Mouse (Mus musculus) G1E (cell line): ENCODE data around the gene Gm11042. TPM values are rescaled to one million over a fixed set of nuclear protein-coding genes. Genes with fewer than 3 reads are reported as not detected.
A peak's percentile ranks its signal among the peaks of the same experiment; 100 is the strongest.

ENCODE experiments used
- ATAC-seq: 2 replicates; pipeline ENCODE4 v1.8.0; 2016; ENCODE audit warnings: mild to moderate bottlenecking; ENCODE audit not compliant: insufficient number of reproducible peaks, poor library complexity, low FRiP score, severe bottlenecking; ENCODE audit errors: extremely low read depth
- DNase-seq: peaks from one replicate; pipeline ENCODE4 v3.0.0; 2012; ENCODE audit warnings: low spot score
- H3K27me3 ChIP-seq: 2 replicates; pipeline ENCODE4 v1.6.1; 2012; ENCODE audit warnings: mild to moderate bottlenecking, low read length, inconsistent platforms; ENCODE audit not compliant: insufficient read depth
- H3K36me3 ChIP-seq: replicated peaks from 2 replicates; pipeline ENCODE3; 2012; ENCODE audit warnings: mild to moderate bottlenecking, inconsistent platforms
- H3K4me1 ChIP-seq: 2 replicates; pipeline ENCODE4 v1.6.1; 2012; ENCODE audit warnings: low read depth, low read length, inconsistent platforms, mixed read lengths; ENCODE audit not compliant: insufficient read depth
- H3K4me3 ChIP-seq: 2 replicates; pipeline ENCODE4 v1.5.1; 2012; ENCODE audit warnings: low read depth, mild to moderate bottlenecking, inconsistent platforms, low read length, moderate library complexity, mixed read lengths
- H3K9me3 ChIP-seq: replicated peaks from 2 replicates; pipeline ENCODE4 v1.6.1; 2012; ENCODE audit warnings: inconsistent platforms
- CTCF ChIP-seq: IDR thresholded peaks from 2 replicates; pipeline ENCODE4 v1.5.1; 2012; ENCODE audit warnings: low read depth, low read length, inconsistent platforms, mixed read lengths
- GATA1 ChIP-seq: IDR thresholded peaks from 2 replicates; pipeline ENCODE4 v1.6.1; 2012; ENCODE audit warnings: borderline replicate concordance, low read length, inconsistent platforms, mixed read lengths
- GATA2 ChIP-seq: IDR thresholded peaks from 2 replicates; pipeline ENCODE4 v1.6.1; 2012; ENCODE audit warnings: low read depth, low read length, inconsistent platforms, borderline replicate concordance
- POLR2AphosphoS5 ChIP-seq: IDR thresholded peaks from 2 replicates; pipeline ENCODE4 v1.6.1; 2012; ENCODE audit warnings: low read depth, low read length, inconsistent platforms; ENCODE audit not compliant: insufficient replicate concordance
- TAL1 ChIP-seq: conservative IDR thresholded peaks from 2 replicates; pipeline ENCODE4 v1.6.1; 2012; ENCODE audit warnings: low read depth, low read length, inconsistent platforms, mixed read lengths
- polyA plus RNA-seq: library from polyadenylated mRNA; stranded (reverse); fragments of >175 nt; gene quantifications from 2 replicates; pipeline ENCODE4 v1.2.3, GENCODE M21; 2012
- total RNA-seq, 2 experiments: library from RNA; stranded (forward) in 1 of 2; stranded (reverse) in 1 of 2; fragments of 200-1000 nt in 1 of 2; fragments of >200 nt in 1 of 2; fragmentation: Nextera tagmentation in 1 of 2; gene quantifications; 2 replicates each; pipeline ENCODE4 v1.2.3; 2014 to 2017

Gm11042 gene
- total and polyA plus RNA-seq, 3 experiments = not detected

- peaks cover 8% of the 10 kb centered on the region for H3K9me3 ChIP-seq
These were observed 23.9 kb upstream of the Gm11042 start for GRCm38 (mm10) chr12:74340070-74340469.

GRCm38 (mm10) chr12:74333706-74334105 lies 17.5 kb upstream of the Gm11042 start:
- TF ChIP-seq CTCF (no peak), GATA1 (no peak), TAL1 (no peak), POLR2AphosphoS5 (no peak), GATA2 (no peak)
- H3K4me3 ChIP-seq = no peak overlapping the region
- ATAC-seq (no peak), DNase-seq (no peak)
- H3K4me1 ChIP-seq = no peaks in the 10 kb centered on the region
- H3K36me3 ChIP-seq = no peaks in the 10 kb centered on the region
- H3K9me3 ChIP-seq = peaks cover 38% of the 10 kb centered on the region
- no peaks in the 10 kb centered on the region for H3K27me3 ChIP-seq

More at GRCm38 (mm10) chr12:74340070-74340469, 23.9 kb upstream of the Gm11042 start:
- ATAC-seq = no peak
- no peaks in the 10 kb centered on the region for H3K27me3 ChIP-seq
- DNase-seq = no peak
- no peaks in the 10 kb centered on the region for H3K4me1 ChIP-seq
- H3K4me3 ChIP-seq = no peak overlapping the region
- no peaks in the 10 kb centered on the region for H3K36me3 ChIP-seq
- no peak for TF ChIP-seq GATA1

GRCm38 (mm10) chr12:74333016-74333415 lies 16.8 kb upstream of the Gm11042 start:
- Histone ChIP-seq H3K4me3 (no peak overlapping the region), H3K9me3 (peaks cover 39% of the 10 kb centered on the region), H3K36me3 (no peaks in the 10 kb centered on the region), H3K27me3 (no peaks in the 10 kb centered on the region), H3K4me1 (no peaks in the 10 kb centered on the region)
- DNase-seq (no peak), ATAC-seq (no peak)
- no peak for TF ChIP-seq POLR2AphosphoS5
- no peak for TF ChIP-seq GATA2
- no peak for TF ChIP-seq TAL1

- no peak for TF ChIP-seq TAL1
- TF ChIP-seq CTCF = no peak
- H3K4me1 ChIP-seq = no peaks in the 10 kb centered on the region
These were observed 13.6 kb upstream of the Gm11042 start for GRCm38 (mm10) chr12:74329759-74330158.

GRCm38 (mm10) chr12:74326644-74327043 lies 10.4 kb upstream of the Gm11042 start:
- no peak for DNase-seq
- Histone ChIP-seq H3K9me3 (peaks cover 30% of the 10 kb centered on the region), H3K4me3 (no peak overlapping the region), H3K4me1 (no peaks in the 10 kb centered on the region), H3K36me3 (no peaks in the 10 kb centered on the region), H3K27me3 (no peaks in the 10 kb centered on the region)
- no peak for TF ChIP-seq TAL1
- ATAC-seq = no peak

More at GRCm38 (mm10) chr12:74329759-74330158, 13.6 kb upstream of the Gm11042 start:
- H3K27me3 ChIP-seq = no peaks in the 10 kb centered on the region
- ATAC-seq = no peak
- no peak for DNase-seq
- H3K9me3 ChIP-seq = peaks cover 48% of the 10 kb centered on the region
- no peaks in the 10 kb centered on the region for H3K36me3 ChIP-seq
- H3K4me3 ChIP-seq = no peak overlapping the region

- no peak overlapping the region for H3K4me3 ChIP-seq
- no peak for ATAC-seq
- TF ChIP-seq TAL1 = no peak
- no peak for TF ChIP-seq GATA1
- TF ChIP-seq POLR2AphosphoS5 = no peak
- TF ChIP-seq CTCF = no peak
- no peak for TF ChIP-seq GATA2
- H3K36me3 ChIP-seq = no peaks in the 10 kb centered on the region
- DNase-seq = no peak
- H3K4me1 ChIP-seq = no peaks in the 10 kb centered on the region
- H3K27me3 ChIP-seq = no peaks in the 10 kb centered on the region
- peaks cover 10% of the 10 kb centered on the region for H3K9me3 ChIP-seq
These were observed 5.8 kb upstream of the Gm11042 start for GRCm38 (mm10) chr12:74321981-74322380.

GRCm38 (mm10) chr12:74320318-74320717 lies 4.1 kb upstream of the Gm11042 start:
- ATAC-seq (0 out of 2 replicates have a peak, but pooled peaks have one; percentile 46), DNase-seq (peak; percentile 16)
- no peak overlapping the region for H3K4me3 ChIP-seq
- TF ChIP-seq CTCF (peak; percentile 87), POLR2AphosphoS5 (no peak), TAL1 (no peak), GATA1 (no peak), GATA2 (no peak)
- H3K4me1 ChIP-seq = no peaks in the 10 kb centered on the region
- no peaks in the 10 kb centered on the region for H3K36me3 ChIP-seq
- H3K27me3 ChIP-seq = no peaks in the 10 kb centered on the region
- peaks cover 10% of the 10 kb centered on the region; the same call in 1 of the 2 replicates for H3K9me3 ChIP-seq
